Comparison of ENCODE assay signal across 8 mouse cellular contexts in the genomic region with DNA sequence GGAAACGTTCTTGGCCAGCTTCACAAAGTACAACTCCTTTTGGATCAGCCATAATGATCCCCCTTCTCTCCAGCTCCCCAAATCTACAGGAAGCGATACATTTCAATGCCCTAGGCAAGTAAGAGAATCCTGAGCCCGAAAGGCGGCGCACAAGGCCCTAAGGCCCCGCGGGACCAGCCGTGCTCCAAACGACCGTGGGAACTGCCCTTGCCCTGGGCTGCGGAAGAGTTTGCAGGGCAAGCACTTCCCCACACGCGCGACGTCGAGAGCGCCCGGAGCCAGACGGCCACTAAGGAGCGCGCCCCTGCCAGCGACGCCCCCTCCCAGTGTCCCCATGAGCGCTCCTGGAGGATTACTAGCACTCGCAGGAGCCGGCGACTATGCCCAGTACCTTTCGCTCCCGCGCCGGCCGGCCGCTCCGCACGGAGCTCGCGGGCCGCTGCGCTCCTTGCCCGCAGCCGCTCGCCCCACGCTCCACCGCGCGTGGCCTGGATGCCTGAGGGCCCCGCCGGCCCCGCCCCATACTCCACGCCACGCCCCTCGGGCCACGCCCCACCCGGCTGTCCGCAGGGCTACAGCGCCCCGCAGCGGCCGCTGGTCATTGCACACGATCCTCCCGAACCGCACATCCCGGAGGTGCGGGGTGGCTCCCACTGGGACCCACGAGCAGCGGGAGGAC. TPM values are rescaled to one million over a fixed set of nuclear protein-coding genes. Genes with fewer than 3 reads are reported as not detected.
DNase-seq lines count a peak whose midpoint lies in the region; ATAC-seq lines count a peak whose summit lies in the region.

A gene (minus strand): TSS at position 486 of the 679 bp plus-strand sequence.

- H3K36me3 ChIP-seq in intestine, embryonic 15.5 days, result no peaks in the 10 kb centered on the region
- H3K36me3 ChIP-seq in midbrain, embryonic 11.5 days (ENCODE audit: control insufficient read depth, insufficient read depth, low read length), result no peaks in the 10 kb centered on the region

- under 1% methylated on average over 65 of the region's 66 CpGs for WGBS in intestine, embryonic 15.5 days
- under 1% methylated on average over 66 of the region's 66 CpGs for WGBS in midbrain, embryonic 11.5 days

- H3K4me1 ChIP-seq in intestine, embryonic 15.5 days (replicated peaks), result peaks cover 10% of the 10 kb centered on the region; the same call in 1 of the 2 replicates
- peaks cover 10% of the 10 kb centered on the region; the same call in 1 of the 2 replicates for H3K4me1 ChIP-seq in midbrain, embryonic 11.5 days (ENCODE audit: control insufficient read depth, insufficient read depth, low read length)

- intact Hi-C loops in gastrocnemius, postnatal 36 days (cut with DNase I), result loop anchor here (5.0 kb wide), 4 partner anchors 72 to 203 kb away; no protein-coding TSS in a partner anchor
- intact Hi-C loops in left cerebral cortex, postnatal 4 days (cut with DNase I), result loop anchor here (10.0 kb wide), 2 partner anchors 146 to 196 kb away; a partner anchor contains a TSS

- ATAC-seq in intestine, embryonic 15.5 days, result peak; percentile 96
- peak; percentile 93 for ATAC-seq in midbrain, embryonic 11.5 days (ENCODE audit: low FRiP score)
- no peak for ATAC-seq in monocyte, adult 5-6 weeks (replicated peaks; ENCODE audit: insufficient number of reproducible peaks, low FRiP score, low TSS enrichment, poor library complexity, severe bottlenecking)

- peaks cover 8% of the 10 kb centered on the region; the same call in 1 of the 2 replicates for H3K27me3 ChIP-seq in intestine, embryonic 15.5 days (replicated peaks)
- peaks cover 7% of the 10 kb centered on the region; the same call in 1 of the 2 replicates for H3K27me3 ChIP-seq in midbrain, embryonic 11.5 days (ENCODE audit: control insufficient read depth, insufficient read depth, low read length)

- no peaks in the 10 kb centered on the region for H3K9me3 ChIP-seq in intestine, embryonic 15.5 days
- no peaks in the 10 kb centered on the region; the same call in 1 of the 2 replicates for H3K9me3 ChIP-seq in midbrain, embryonic 11.5 days (ENCODE audit: control insufficient read depth, low read length)

- peak within 1 kb of the TSS; percentile 64 for H3K4me3 ChIP-seq in intestine, embryonic 15.5 days (replicated peaks)
- peak within 1 kb of the TSS; percentile 77 for H3K4me3 ChIP-seq in midbrain, embryonic 11.5 days (ENCODE audit: low read depth, low read length)

- H3K4me2 ChIP-seq in intestine, embryonic 15.5 days (replicated peaks), result peak within 1 kb of the TSS; percentile 91
- H3K4me2 ChIP-seq in midbrain, embryonic 11.5 days, result peak within 1 kb of the TSS; percentile 89

- DNase-seq in adrenal gland, adult 8-10 months, result peak; percentile 36
- peak; percentile 78 for DNase-seq in embryo, embryonic 11.5 days (ENCODE audit: low read depth, low spot score)
- peak; percentile 65 to 69 for DNase-seq in gastrocnemius, postnatal 36 days
- peak; percentile 78 for DNase-seq in left cerebral cortex, postnatal 4 days
- peak; percentile 100 for DNase-seq in midbrain, embryonic 11.5 days (ENCODE audit: low spot score, missing footprints)
- DNase-seq in skeletal muscle tissue, adult 2 months (ENCODE audit: low read depth, low spot score), result peak; percentile 55

- H3K9ac ChIP-seq in intestine, embryonic 15.5 days, result peak within 1 kb of the TSS; percentile 58
- peak within 1 kb of the TSS; percentile 79 for H3K9ac ChIP-seq in midbrain, embryonic 11.5 days (ENCODE audit: low read length)

- no peak within 1 kb of the TSS for H3K27ac ChIP-seq in intestine, embryonic 15.5 days
- H3K27ac ChIP-seq in midbrain, embryonic 11.5 days (ENCODE audit: low read depth, low read length), result no peak within 1 kb of the TSS

RNA-seq across cellular contexts. Expression of the gene that starts here (rescaled TPM):
- total RNA-seq in adrenal gland, adult 8-10 months (2022), result 10 to 100 TPM in 1 of 4 experiments, 1 to 10 TPM in 3; 2.8 to 10.6 (median 4.9) TPM
- 1 to 10 TPM; 3.3 to 4.1 TPM for total RNA-seq in gastrocnemius, postnatal 36 days (2021)
- polyA plus RNA-seq in intestine, embryonic 15.5 days (2015; fragmentation: Nextera tagmentation; extraction: Ambion mirVana), result 4.0 and 4.1 TPM in 2 replicates
- 10 to 100 TPM; 29.7 to 32.8 TPM for total RNA-seq in left cerebral cortex, postnatal 4 days (2021)
- polyA plus RNA-seq in midbrain, embryonic 11.5 days (2014; fragmentation: Nextera tagmentation; extraction: Ambion mirVana), result 33.2 and 37.3 TPM in 2 replicates
- not detected in 3 replicates for total RNA-seq in monocyte, adult 5-6 weeks (2017)

Comparison
In these comparisons a context has a peak if more than half of its experiments do, and no peak if none do; other contexts are left out.
1. DNase-seq: peak in every context shown above with its lines; median percentile 100 in midbrain, embryonic 11.5 days; 78 in embryo, embryonic 11.5 days; 78 in left cerebral cortex, postnatal 4 days; 67 in gastrocnemius, postnatal 36 days; 55 in skeletal muscle tissue, adult 2 months; 36 in adrenal gland, adult 8-10 months.